Mouse (Mus musculus) left cerebral cortex, adult 2 months (tissue): Measurements from ENCODE around the gene Rdh16f2. TPM values are rescaled to one million over a fixed set of nuclear protein-coding genes. Genes with fewer than 3 reads are reported as not detected.
"Not testable (repeated sequence)": the region's sequence is repeated elsewhere in the genome, so short reads cannot be mapped to it uniquely, and the experiment has no call there.

Experiments used
- DNase-seq, 2 experiments: peaks; one replicate each; pipeline ENCODE4 v3.0.0; 2021 to 2022; ENCODE audit warnings: low spot score in 2 of 2, mixed read lengths in 1 of 2; ENCODE audit errors: extremely low spot score in 1 of 2
- H3K27ac ChIP-seq: fragments of 200-600 bp; 2 replicates; pipeline ENCODE4 v1.8.1; 2022
- H3K4me3 ChIP-seq: fragments of 200-600 bp; 2 replicates; pipeline ENCODE4 v1.8.1; 2022
- CTCF ChIP-seq: fragments of 200-600 bp; IDR thresholded peaks from 2 replicates; pipeline ENCODE4 v1.8.1; 2022; ENCODE audit warnings: antibody characterized with exemption, mild to moderate bottlenecking, moderate library complexity
- intact Hi-C: fragments of 180-260 bp; cut with DNase I; formaldehyde crosslinking; loops from one replicate; pipeline ENCODE4 v1.15.1; 2025
- long read RNA-seq, 2 experiments: library from polyadenylated mRNA; stranded (forward); transcript quantifications; one replicate each; pipeline ENCODE4 v2.0.0; 2021; ENCODE audit warnings: borderline mapping rate in 2 of 2
- total RNA-seq, 2 experiments: library from RNA; stranded (reverse); gene quantifications; 2 replicates each; pipeline ENCODE4 v1.2.3; 2021

The Rdh16f2 gene
- not detected for total RNA-seq
- long read RNA-seq, experiment 1: 0 reads
- long read RNA-seq, experiment 2: 0 reads

DNA sequence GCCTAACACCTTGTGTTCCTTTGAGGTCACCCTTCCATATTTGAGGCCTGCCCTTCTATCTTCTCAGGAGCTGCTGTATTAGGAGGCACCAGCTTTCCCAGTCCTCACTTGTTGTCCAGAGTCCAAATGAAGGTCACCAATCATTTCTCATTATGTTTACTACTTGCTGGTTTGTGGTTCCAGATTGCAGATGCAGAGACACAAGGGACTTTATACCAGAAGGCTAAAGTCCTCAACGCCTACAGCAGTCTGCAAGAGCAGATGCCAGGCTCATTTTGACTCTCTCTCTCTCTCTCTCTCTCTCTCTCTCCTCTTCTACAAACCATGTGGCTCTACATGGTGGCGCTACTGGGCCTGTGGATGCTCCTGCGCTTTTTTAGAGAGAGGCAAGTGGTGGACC lies at the start of gene Rdh16f2:
Gene Rdh16f2 (plus strand): TSS at position 243 of the 400 bp plus-strand sequence.
- Histone ChIP-seq H3K4me3 (no peak within 1 kb of the TSS), H3K27ac (no peak within 1 kb of the TSS)
- DNase-seq: no peak
- no peak for TF ChIP-seq CTCF
- intact Hi-C loops: no loop called here

GRCm38 (mm10) chr10:127817268-127817910 lies 48.9 kb upstream of the Rdh16f2 start:
- H3K27ac ChIP-seq, intact Hi-C loops, DNase-seq, H3K4me3 ChIP-seq: not testable (repeated sequence)

- intact Hi-C loops, H3K4me3 ChIP-seq, DNase-seq, H3K27ac ChIP-seq: not testable (repeated sequence)
Measured at GRCm38 (mm10) chr10:127821806-127822205, 44.5 kb upstream of the Rdh16f2 start.

GRCm38 (mm10) chr10:127825386-127825785 lies 40.9 kb upstream of the Rdh16f2 start:
- no peak overlapping the region for H3K4me3 ChIP-seq
- intact Hi-C loops: no loop called here
- H3K27ac ChIP-seq: no peak overlapping the region
- no peak for DNase-seq
- peak; percentile 23 for TF ChIP-seq CTCF

DNA sequence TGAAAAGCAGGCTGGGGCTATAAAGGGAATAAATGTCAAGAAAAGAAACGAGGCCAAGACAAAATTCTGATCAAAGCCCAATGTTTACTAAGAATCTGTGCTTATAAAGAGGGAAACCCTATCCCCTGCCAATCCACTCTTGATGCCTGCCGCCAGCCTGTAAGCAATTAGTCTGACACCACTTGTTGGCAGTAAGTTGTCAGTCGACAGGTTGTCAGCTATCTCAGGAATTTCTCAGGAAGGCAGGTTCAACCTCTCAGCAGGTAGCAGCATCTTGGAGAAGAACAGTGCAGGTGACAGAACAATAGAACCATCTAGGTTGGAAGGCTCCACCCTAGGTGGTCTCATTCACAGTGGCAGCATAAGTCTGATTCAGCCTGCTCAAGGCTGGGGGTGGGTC lies 37.2 kb upstream of the Rdh16f2 start:
- intact Hi-C loops: no loop called here
- no peak for TF ChIP-seq CTCF
- Histone ChIP-seq H3K27ac (no peak overlapping the region), H3K4me3 (no peak overlapping the region)
- DNase-seq: no peak

- H3K4me3 ChIP-seq, H3K27ac ChIP-seq, intact Hi-C loops, DNase-seq: not testable (repeated sequence)
Measured at GRCm38 (mm10) chr10:127834186-127834585, 32.1 kb upstream of the Rdh16f2 start.

DNA sequence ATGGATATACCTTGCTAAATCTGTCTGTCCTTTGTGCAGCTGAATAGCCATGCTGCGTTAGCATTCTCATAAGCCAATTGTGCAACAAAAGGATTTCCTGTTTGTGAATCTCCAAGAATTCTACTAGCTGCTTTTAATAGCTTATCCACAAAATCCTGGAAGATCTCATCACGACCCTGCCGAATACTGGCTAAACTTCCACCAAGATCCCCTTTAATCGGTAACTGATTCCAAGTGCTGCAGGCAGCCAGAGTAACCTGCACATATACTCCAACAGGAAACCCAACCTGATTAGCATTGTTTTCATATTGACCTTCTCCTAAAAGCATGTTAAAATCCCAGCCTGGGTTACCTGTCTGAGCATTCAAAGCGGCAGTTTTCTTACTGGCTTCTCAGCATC lies 31.0 kb upstream of the Rdh16f2 start:
- no peak for DNase-seq
- Histone ChIP-seq H3K27ac (no peak overlapping the region), H3K4me3 (no peak overlapping the region)
- TF ChIP-seq CTCF: no peak
- intact Hi-C loops: no loop called here

GRCm38 (mm10) chr10:127837793-127838192 lies 28.5 kb upstream of the Rdh16f2 start:
- intact Hi-C loops, H3K27ac ChIP-seq, DNase-seq, H3K4me3 ChIP-seq: not testable (repeated sequence)

DNA sequence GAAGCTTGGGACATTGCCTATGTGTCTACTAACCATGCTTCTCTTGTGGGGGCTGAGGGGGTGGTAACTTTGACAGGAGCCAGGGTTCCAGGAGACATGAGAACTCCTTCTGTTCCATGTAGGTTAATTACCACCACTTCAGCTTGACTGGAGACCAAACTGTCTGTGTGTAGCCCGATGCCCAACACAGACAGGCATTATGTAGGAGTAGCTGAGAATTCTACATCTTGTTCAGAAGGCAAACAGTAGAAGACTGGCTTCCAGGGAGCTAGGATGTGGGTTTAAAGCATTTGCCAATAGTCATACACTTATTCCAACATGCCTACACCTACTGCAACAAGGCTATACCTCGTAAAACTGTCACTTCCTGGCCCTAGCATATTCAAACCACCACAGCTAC lies 27.7 kb upstream of the Rdh16f2 start:
- no peak overlapping the region for H3K4me3 ChIP-seq
- no peak for TF ChIP-seq CTCF
- intact Hi-C loops: no loop called here
- no peak for DNase-seq
- H3K27ac ChIP-seq: no peak overlapping the region

GRCm38 (mm10) chr10:127840776-127841175 lies 25.5 kb upstream of the Rdh16f2 start:
- no peak for DNase-seq
- H3K4me3 ChIP-seq: no peak overlapping the region
- TF ChIP-seq CTCF: no peak
- H3K27ac ChIP-seq: no peak overlapping the region
- intact Hi-C loops: no loop called here

DNA sequence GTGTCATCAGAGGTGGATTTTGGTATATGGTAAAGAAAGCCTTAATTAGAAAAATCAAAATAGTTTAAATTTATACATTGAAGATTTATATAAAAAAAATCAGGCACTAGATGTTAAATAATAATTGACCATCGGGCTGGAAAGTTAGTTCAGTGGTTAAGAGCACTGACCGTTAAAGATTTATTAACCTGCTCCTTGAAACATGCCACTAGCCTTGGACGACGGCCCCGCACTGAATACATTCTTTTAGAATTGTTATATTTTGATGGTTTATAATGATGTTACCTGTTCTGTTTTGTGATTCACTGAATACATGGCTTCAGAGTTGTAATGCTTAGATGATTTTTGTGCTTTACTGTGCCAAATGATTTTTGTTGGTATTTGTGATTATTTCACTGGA lies 20.3 kb upstream of the Rdh16f2 start:
- DNase-seq, H3K27ac ChIP-seq, H3K4me3 ChIP-seq, intact Hi-C loops: not testable (repeated sequence)

- no peak for DNase-seq
- intact Hi-C loops: no loop called here
- Histone ChIP-seq H3K4me3 (no peak overlapping the region), H3K27ac (no peak overlapping the region)
- TF ChIP-seq CTCF: no peak
Measured at GRCm38 (mm10) chr10:127848089-127848488, 18.2 kb upstream of the Rdh16f2 start.

DNA sequence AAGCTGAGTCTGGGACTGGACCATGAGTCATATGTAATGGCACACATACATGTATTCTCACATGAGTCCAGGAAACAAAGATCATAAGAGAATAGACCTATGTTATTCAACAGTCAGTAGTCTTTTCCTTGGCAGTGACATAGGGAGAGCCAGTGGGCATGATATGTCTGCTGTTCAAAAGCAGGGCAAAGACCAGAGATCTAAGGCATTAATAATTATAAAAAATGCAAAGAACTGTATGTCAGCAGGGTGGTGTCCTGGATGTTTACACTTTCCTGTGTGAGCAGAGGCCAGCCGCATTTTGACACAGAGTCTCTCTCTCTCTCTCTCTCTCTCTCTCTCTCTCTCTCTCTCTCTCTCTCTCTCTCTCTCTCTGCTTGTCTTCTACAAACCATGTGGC lies 16.6 kb upstream of the Rdh16f2 start, which contains the start of gene Rdh19:
Gene Rdh19 (plus strand): TSS at position 301 of the 400 bp plus-strand sequence.
- H3K27ac ChIP-seq: no peak within 1 kb of the TSS
- no peak within 1 kb of the TSS for H3K4me3 ChIP-seq
- DNase-seq: no peak
- intact Hi-C loops: no loop called here
- TF ChIP-seq CTCF: no peak
